Mouse (Mus musculus) stomach, embryonic 14.5 days (tissue): Measurements from ENCODE around the gene Sdk1. TPM values are rescaled to one million over a fixed set of nuclear protein-coding genes. Genes with fewer than 3 reads are reported as not detected.

Source experiments
- ATAC-seq: fragments of 200-750 bp; cut with Nextera tagmentation; 2 replicates; pipeline ENCODE4 v1.8.0; 2017; ENCODE audit warnings: low read depth, moderate TSS enrichment; ENCODE audit not compliant: insufficient number of reproducible peaks, insufficient read depth, low FRiP score
- H3K27ac ChIP-seq: fragments of 300-500 bp; sonication (generic); 2 replicates; pipeline ENCODE4 v1.5.1; 2014; ENCODE audit warnings: mild to moderate bottlenecking, low read length, moderate library complexity, mixed read lengths
- H3K27me3 ChIP-seq: fragments of 300-500 bp; sonication (generic); 2 replicates; pipeline ENCODE4 v1.6.1; 2014; ENCODE audit warnings: low read length, control low read depth, mixed read lengths; ENCODE audit not compliant: control insufficient read depth, insufficient read depth
- H3K36me3 ChIP-seq: fragments of 300-500 bp; sonication (generic); 2 replicates; pipeline ENCODE4 v1.6.1; 2014; ENCODE audit warnings: mild to moderate bottlenecking, control low read depth, low read length, moderate library complexity, mixed read lengths; ENCODE audit not compliant: control insufficient read depth, insufficient read depth
- H3K4me1 ChIP-seq: fragments of 300-500 bp; sonication (generic); 2 replicates; pipeline ENCODE4 v1.6.1; 2014; ENCODE audit warnings: low read length, control low read depth, mixed read lengths; ENCODE audit not compliant: control insufficient read depth, insufficient read depth
- H3K4me2 ChIP-seq: fragments of 300-500 bp; sonication (generic); replicated peaks from 2 replicates; pipeline ENCODE4 v1.6.1; 2014; ENCODE audit warnings: low read depth, low read length, control low read depth
- H3K4me3 ChIP-seq: fragments of 300-500 bp; sonication (generic); 2 replicates; pipeline ENCODE4 v1.5.1; 2014; ENCODE audit warnings: low read depth, low read length, control low read depth
- H3K9ac ChIP-seq: fragments of 300-500 bp; sonication (generic); replicated peaks from 2 replicates; pipeline ENCODE4 v1.6.1; 2014; ENCODE audit warnings: low read depth, mild to moderate bottlenecking, control low read depth, low read length, moderate library complexity, mixed read lengths
- H3K9me3 ChIP-seq: fragments of 300-500 bp; sonication (generic); 2 replicates; pipeline ENCODE4 v1.6.1; 2016; ENCODE audit warnings: low read depth, low read length, control low read depth; ENCODE audit not compliant: control insufficient read depth
- WGBS: fragments of 180-500 bp; shearing (Covaris S2); extraction: QIAGEN DNeasy Blood & Tissue Kit; methylation state at CpG from one replicate; pipeline ENCODE4 v1.1.7; 2014; 5-methylcytosine and 5-hydroxymethylcytosine counted together
- polyA plus RNA-seq: library from polyadenylated mRNA; unstranded; fragments of >200 nt; fragmentation: Nextera tagmentation; extraction: Ambion mirVana; gene quantifications from 2 replicates; pipeline ENCODE4 v1.2.1, GENCODE M21; 2014

Gene Sdk1
- polyA plus RNA-seq, 1 experiment from 2014 or later, result 5.6 TPM

GRCm38 (mm10) chr5:141902544-141903250, 661.4 kb downstream of the Sdk1 start:
- no peak for ATAC-seq
- no peak overlapping the region for H3K4me3 ChIP-seq
- H3K9ac ChIP-seq, result no peak overlapping the region
- peaks cover 3% of the 10 kb centered on the region; the same call in 1 of the 2 replicates for H3K4me1 ChIP-seq
- no peak overlapping the region for H3K27ac ChIP-seq
- 47% methylated on average over 16 of the region's 16 CpGs for WGBS
- no peaks in the 10 kb centered on the region for H3K9me3 ChIP-seq
- no peak overlapping the region for H3K4me2 ChIP-seq
- no peaks in the 10 kb centered on the region for H3K36me3 ChIP-seq
- no peaks in the 10 kb centered on the region for H3K27me3 ChIP-seq

GRCm38 (mm10) chr5:141910444-141910843, 669.2 kb downstream of the Sdk1 start:
- WGBS, result 65% methylated on average over 3 of the region's 3 CpGs
- no peaks in the 10 kb centered on the region for H3K9me3 ChIP-seq
- no peak overlapping the region for H3K4me2 ChIP-seq
- no peak for ATAC-seq
- H3K9ac ChIP-seq, result no peak overlapping the region
- H3K27ac ChIP-seq, result no peak overlapping the region
- no peaks in the 10 kb centered on the region for H3K4me1 ChIP-seq
- no peaks in the 10 kb centered on the region for H3K27me3 ChIP-seq
- H3K4me3 ChIP-seq, result no peak overlapping the region
- no peaks in the 10 kb centered on the region for H3K36me3 ChIP-seq

- ATAC-seq, result no peak
- H3K36me3 ChIP-seq, result no peaks in the 10 kb centered on the region
- no peak overlapping the region for H3K4me3 ChIP-seq
- no peaks in the 10 kb centered on the region for H3K9me3 ChIP-seq
- no peaks in the 10 kb centered on the region for H3K27me3 ChIP-seq
- no peak overlapping the region for H3K27ac ChIP-seq
- no peak overlapping the region for H3K4me2 ChIP-seq
- H3K4me1 ChIP-seq, result no peaks in the 10 kb centered on the region
- 65% methylated on average over 8 of the region's 8 CpGs for WGBS
- H3K9ac ChIP-seq, result no peak overlapping the region
Observed at GRCm38 (mm10) chr5:141910886-141911285, 669.6 kb downstream of the Sdk1 start.

DNA sequence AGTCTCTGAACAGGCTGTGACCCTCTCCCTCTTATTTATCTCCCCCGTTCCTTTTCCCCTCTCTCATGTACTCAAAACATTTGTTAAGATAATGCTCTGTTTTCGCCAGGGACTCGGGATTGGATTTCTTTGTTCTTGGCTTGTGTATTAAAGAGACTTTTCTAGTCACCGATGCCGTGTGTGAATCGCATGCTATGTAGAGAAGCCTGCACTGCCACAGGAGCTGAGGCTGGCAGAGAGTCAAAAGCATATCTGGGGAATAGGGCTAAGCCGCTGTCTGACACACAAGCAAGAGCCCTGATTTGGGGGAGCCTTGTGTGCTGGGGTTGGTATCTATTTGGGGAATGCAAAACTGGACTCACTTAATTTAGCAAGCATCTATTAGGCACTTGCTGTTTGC, 671.6 kb downstream of the Sdk1 start:
- Histone ChIP-seq H3K27ac (no peak overlapping the region), H3K27me3 (no peaks in the 10 kb centered on the region), H3K36me3 (no peaks in the 10 kb centered on the region), H3K4me1 (no peaks in the 10 kb centered on the region), H3K4me2 (no peak overlapping the region), H3K9me3 (no peaks in the 10 kb centered on the region), H3K4me3 (no peak overlapping the region), H3K9ac (no peak overlapping the region)
- 63% methylated on average over 7 of the region's 7 CpGs for WGBS
- no peak for ATAC-seq

GRCm38 (mm10) chr5:141916954-141917353, 675.7 kb downstream of the Sdk1 start:
- Histone ChIP-seq H3K4me2 (no peak overlapping the region), H3K9me3 (no peaks in the 10 kb centered on the region), H3K27me3 (no peaks in the 10 kb centered on the region), H3K4me1 (no peaks in the 10 kb centered on the region), H3K4me3 (no peak overlapping the region), H3K27ac (no peak overlapping the region), H3K9ac (no peak overlapping the region), H3K36me3 (no peaks in the 10 kb centered on the region)
- ATAC-seq, result no peak
- whole genome bisulfite sequencing, result 51% methylated on average over 2 of the region's 2 CpGs

DNA sequence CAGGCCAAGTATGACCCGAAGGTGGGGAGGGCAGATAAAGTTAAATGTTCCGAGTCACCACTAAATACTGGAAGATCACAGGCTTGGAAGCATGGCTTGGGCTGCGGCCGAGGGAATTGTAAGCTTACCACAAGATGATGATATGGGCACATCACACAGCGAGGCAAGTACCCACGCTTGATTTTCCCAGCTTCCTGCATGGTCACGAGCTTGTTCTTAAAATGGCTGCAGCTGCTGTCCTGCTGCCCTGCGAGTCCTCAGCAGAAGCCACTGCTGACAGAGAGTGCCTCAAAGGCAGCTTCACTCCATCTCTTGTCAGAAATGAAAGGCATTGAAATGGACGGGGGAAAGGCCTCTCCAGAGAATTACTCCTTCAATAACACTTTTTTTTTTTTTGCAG, 697.7 kb downstream of the Sdk1 start:
- H3K27me3 ChIP-seq, result no peaks in the 10 kb centered on the region
- no peak overlapping the region for H3K4me3 ChIP-seq
- no peaks in the 10 kb centered on the region for H3K4me1 ChIP-seq
- 75% methylated on average over 9 of the region's 9 CpGs for WGBS
- no peak for ATAC-seq
- no peak overlapping the region for H3K27ac ChIP-seq
- no peaks in the 10 kb centered on the region for H3K36me3 ChIP-seq
- no peaks in the 10 kb centered on the region for H3K9me3 ChIP-seq
- no peak overlapping the region for H3K4me2 ChIP-seq
- no peak overlapping the region for H3K9ac ChIP-seq

DNA sequence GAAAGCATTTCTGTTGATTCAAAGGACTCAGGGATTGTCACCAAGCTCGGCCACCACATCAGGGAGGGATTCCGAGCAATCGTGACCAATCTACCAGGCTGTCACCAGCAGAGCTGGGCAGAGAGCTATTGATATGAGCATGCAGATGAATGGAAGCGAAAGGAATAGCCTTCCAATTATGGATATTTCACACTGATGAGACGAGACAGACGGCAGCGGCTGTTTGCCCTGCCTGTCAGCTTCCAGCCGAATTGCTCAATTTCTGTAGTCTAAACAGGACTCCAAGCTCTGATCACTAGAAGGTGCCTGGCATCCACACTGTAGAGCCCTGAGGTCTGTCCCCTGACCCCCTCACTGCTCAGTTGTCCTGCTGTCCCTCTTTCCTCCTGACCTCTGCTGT, 699.3 kb downstream of the Sdk1 start:
- Histone ChIP-seq H3K27me3 (no peaks in the 10 kb centered on the region), H3K4me1 (no peaks in the 10 kb centered on the region), H3K36me3 (no peaks in the 10 kb centered on the region), H3K9ac (no peak overlapping the region), H3K27ac (no peak overlapping the region), H3K9me3 (no peaks in the 10 kb centered on the region), H3K4me2 (no peak overlapping the region), H3K4me3 (no peak overlapping the region)
- no peak for ATAC-seq
- 89% methylated on average over 8 of the region's 8 CpGs for WGBS

- ATAC-seq, result no peak
- WGBS, result 61% methylated on average over 11 of the region's 11 CpGs
- no peak overlapping the region for H3K4me3 ChIP-seq
Observed at GRCm38 (mm10) chr5:141950791-141951190, 709.5 kb downstream of the Sdk1 start.

DNA sequence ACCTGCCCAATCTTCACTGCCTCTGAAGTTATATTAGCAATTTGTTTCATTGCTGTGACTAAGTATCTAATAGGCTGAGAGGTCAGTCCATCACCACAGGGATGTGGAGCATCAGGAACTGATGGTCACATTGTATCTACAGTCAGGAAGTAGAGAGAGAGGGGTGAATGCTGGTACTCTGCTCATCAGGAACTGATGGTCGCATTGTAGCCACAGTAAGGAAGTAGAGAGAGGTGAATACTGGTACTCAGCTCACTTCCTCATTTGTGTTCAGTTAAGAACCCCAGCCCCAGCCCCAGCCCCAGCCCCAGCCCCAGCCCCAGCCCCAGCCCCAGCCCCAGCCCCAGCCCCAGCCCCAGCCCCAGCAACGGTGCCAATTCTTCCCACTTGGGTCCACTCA, 711.0 kb downstream of the Sdk1 start:
- Histone ChIP-seq H3K27ac (no peak overlapping the region), H3K36me3 (no peaks in the 10 kb centered on the region), H3K9ac (no peak overlapping the region), H3K27me3 (no peaks in the 10 kb centered on the region), H3K4me1 (no peaks in the 10 kb centered on the region), H3K4me3 (no peak overlapping the region), H3K9me3 (no peaks in the 10 kb centered on the region), H3K4me2 (no peak overlapping the region)
- ATAC-seq, result no peak
- 82% methylated on average over 2 of the region's 2 CpGs for WGBS

More at GRCm38 (mm10) chr5:141950791-141951190, 709.5 kb downstream of the Sdk1 start:
- Histone ChIP-seq H3K4me1 (no peaks in the 10 kb centered on the region), H3K4me2 (no peak overlapping the region), H3K9ac (no peak overlapping the region), H3K9me3 (no peaks in the 10 kb centered on the region), H3K36me3 (no peaks in the 10 kb centered on the region), H3K27ac (no peak overlapping the region), H3K27me3 (no peaks in the 10 kb centered on the region)
